Mouse (Mus musculus) liver, adult 2 months (tissue): ENCODE results near the gene Coro2b.

Source experiments
- CTCF ChIP-seq: fragments of 200-500 bp; IDR thresholded peaks from 2 replicates; pipeline ENCODE4 v1.5.1; 2011; ENCODE audit warnings: low read depth, low read length, control low read depth
- POLR2A ChIP-seq: fragments of 200-500 bp; IDR thresholded peaks from 2 replicates; pipeline ENCODE4 v1.6.1; 2011; ENCODE audit warnings: low read length, control low read depth; ENCODE audit not compliant: insufficient read depth; ENCODE audit errors: extremely low read depth

DNA sequence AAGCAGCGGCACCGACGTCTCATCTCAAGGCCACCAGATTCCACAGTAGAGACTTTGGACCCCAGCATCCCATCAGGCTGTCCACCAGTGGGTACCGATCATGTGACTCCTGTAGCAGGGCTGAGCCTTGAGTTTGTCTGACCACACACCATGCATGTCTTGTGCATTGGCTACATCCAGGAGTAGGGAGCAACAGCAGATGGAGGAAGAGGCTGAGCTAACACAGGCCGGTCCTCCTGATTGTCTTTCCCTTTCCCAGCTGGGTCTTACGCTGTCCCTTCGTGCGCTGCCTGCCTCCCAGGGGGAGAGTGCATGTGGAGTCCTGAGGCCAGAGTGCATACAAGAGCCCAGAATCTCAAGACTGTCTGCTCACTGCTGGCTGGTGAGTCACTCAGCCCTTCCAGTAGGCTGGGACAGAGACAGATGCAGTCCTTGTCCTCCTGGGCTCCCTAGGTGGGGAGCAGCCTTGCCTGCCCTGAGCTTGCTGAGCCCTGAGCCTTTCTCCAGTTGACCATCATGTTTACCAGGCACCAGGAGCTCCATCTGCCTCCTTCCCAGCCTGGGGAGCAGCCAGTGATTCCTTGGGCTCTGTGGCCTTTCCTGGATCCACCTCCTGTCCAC lies 84.4 kb downstream of the Coro2b start:
- no peak for TF ChIP-seq POLR2A
- no peak for TF ChIP-seq CTCF
